Mouse (Mus musculus) kidney, embryonic 14.5 days (tissue): ENCODE measurements around the gene Arnt. TPM values are rescaled to one million over a fixed set of nuclear protein-coding genes. Genes with fewer than 3 reads are reported as not detected.
"Not testable (repeated sequence)": the region's sequence is repeated elsewhere in the genome, so short reads cannot be mapped to it uniquely, and the experiment has no call there.

Experiments used
- ATAC-seq: fragments of 200-750 bp; cut with Nextera tagmentation; 2 replicates; pipeline ENCODE4 v1.8.0; 2017; ENCODE audit warnings: moderate number of reproducible peaks, mild to moderate bottlenecking, moderate TSS enrichment, moderate library complexity; ENCODE audit not compliant: low FRiP score, low TSS enrichment
- H3K27ac ChIP-seq: fragments of 300-500 bp; sonication (generic); 2 replicates; pipeline ENCODE4 v1.5.1; 2014; ENCODE audit warnings: low read depth, mild to moderate bottlenecking, low read length, moderate library complexity, mixed read lengths
- H3K27me3 ChIP-seq: fragments of 300-500 bp; sonication (generic); 2 replicates; pipeline ENCODE4 v1.6.1; 2014; ENCODE audit warnings: mild to moderate bottlenecking, low read length; ENCODE audit not compliant: control insufficient read depth, insufficient read depth
- H3K36me3 ChIP-seq: fragments of 300-500 bp; sonication (generic); 2 replicates; pipeline ENCODE4 v1.6.1; 2014; ENCODE audit warnings: low read length, mixed read lengths; ENCODE audit not compliant: control insufficient read depth, insufficient read depth
- H3K4me1 ChIP-seq: fragments of 300-500 bp; sonication (generic); 2 replicates; pipeline ENCODE4 v1.6.1; 2014; ENCODE audit warnings: low read length, mixed read lengths; ENCODE audit not compliant: control insufficient read depth, insufficient read depth
- H3K4me2 ChIP-seq: fragments of 300-500 bp; sonication (generic); replicated peaks from 2 replicates; pipeline ENCODE4 v1.6.1; 2014; ENCODE audit warnings: low read depth, mild to moderate bottlenecking, low read length
- H3K4me3 ChIP-seq: fragments of 300-500 bp; sonication (generic); 2 replicates; pipeline ENCODE4 v1.5.1; 2014; ENCODE audit warnings: mild to moderate bottlenecking, low read length
- H3K9ac ChIP-seq: fragments of 300-500 bp; sonication (generic); 2 replicates; pipeline ENCODE4 v1.6.1; 2014; ENCODE audit warnings: low read depth, mild to moderate bottlenecking, low read length, moderate library complexity
- H3K9me3 ChIP-seq: fragments of 300-500 bp; sonication (generic); 2 replicates; pipeline ENCODE4 v1.6.1; 2016; ENCODE audit warnings: low read length; ENCODE audit not compliant: control insufficient read depth
- WGBS: fragments of 180-500 bp; shearing (Covaris S2); extraction: QIAGEN DNeasy Blood & Tissue Kit; methylation state at CpG from one replicate; pipeline ENCODE4 v1.1.7; 2014; 5-methylcytosine and 5-hydroxymethylcytosine counted together
- polyA plus RNA-seq: library from polyadenylated mRNA; unstranded; fragments of >200 nt; fragmentation: Nextera tagmentation; extraction: Ambion mirVana; gene quantifications from 2 replicates; pipeline ENCODE4 v1.2.1, GENCODE M21; 2014

The Arnt gene
- 15.6 and 35.4 TPM in 2 replicates for polyA plus RNA-seq

DNA sequence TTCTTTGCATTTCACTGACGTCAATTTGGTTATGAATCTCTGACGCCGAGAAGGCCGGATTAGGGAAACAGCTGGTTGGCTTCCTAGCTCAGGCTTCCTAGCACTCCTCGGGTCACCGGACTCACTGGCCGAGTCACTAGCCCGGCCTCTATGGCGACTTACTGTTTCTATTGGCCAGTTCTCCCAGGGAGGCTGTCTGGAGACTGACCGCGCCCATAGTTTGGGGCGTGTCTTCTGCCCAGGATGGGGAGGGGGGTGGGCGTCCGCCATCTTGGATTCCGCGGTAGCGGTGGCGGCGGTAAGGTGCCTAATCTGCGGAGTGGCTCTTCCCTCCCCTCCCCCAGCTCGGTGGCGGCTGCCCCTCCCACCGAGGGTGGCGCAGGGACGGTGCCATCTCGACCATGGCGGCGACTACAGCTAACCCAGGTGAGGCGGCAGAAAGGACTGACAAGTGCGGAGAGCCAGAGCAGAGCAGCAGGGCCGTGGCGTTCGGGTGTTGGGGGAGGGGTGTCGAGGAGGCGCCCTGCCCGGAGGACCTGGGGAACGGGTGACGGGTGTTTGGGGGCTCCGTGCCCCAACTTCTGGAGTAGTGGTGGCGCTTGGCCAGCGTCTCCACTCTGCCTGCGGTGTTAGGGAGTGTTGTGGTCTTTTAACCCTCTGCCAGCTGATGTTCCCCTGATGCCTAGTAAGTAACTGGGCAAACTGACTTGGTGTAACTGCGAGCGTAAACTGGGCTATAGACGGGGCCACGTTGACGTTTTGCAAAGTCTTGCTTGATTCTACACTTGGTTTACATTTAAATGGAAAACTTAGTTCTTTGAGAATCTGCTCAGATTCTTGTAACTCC lies at the start of gene Arnt:
Arnt (plus strand) TSS at position 253 of the 847 bp plus-strand sequence.
- peak; percentile 100 for ATAC-seq

DNA sequence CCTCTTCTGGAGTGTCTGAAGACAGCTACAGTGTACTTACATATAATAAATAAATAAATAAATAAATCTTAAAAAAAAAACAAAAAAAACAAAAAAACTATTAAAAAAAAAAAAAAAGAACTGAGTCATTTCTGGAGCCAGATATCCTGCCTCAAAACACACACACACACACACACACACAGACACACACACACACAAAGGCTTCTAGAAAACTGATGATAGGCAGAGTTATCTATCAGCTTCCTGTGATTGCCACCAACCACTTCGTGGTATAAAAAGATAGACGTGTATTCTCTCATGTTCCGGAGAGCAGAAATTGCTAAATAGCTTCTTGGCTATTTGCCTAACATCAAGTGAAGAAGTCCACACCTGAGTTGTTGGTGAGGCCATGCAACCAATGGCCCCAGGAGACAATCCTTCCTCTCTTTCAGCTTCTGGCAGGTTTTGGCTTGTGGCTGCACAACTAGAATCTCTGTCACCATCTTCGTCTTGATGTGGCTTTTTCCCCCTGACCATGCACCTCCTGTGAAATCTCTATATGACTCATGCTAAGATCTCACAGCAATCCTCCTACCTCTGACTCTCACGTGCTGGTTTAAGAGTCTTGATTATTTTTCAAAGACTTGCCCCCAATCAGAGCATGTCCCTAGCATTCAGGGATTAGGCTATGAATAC lies 48.6 kb upstream of the Arnt start:
- H3K27ac ChIP-seq, result no peak overlapping the region
- H3K27me3 ChIP-seq, result no peaks in the 10 kb centered on the region
- H3K4me1 ChIP-seq, result no peaks in the 10 kb centered on the region
- 89% methylated on average over 5 of the region's 5 CpGs for WGBS
- H3K4me3 ChIP-seq, result no peak overlapping the region
- no peak for ATAC-seq
- no peak overlapping the region for H3K4me2 ChIP-seq
- H3K9me3 ChIP-seq, result no peaks in the 10 kb centered on the region
- H3K36me3 ChIP-seq, result no peaks in the 10 kb centered on the region
- H3K9ac ChIP-seq, result no peak overlapping the region

More for the DNA sequence above, at the start of gene Arnt:
- H3K9me3 ChIP-seq, result no peaks in the 10 kb centered on the region
- H3K4me2 ChIP-seq, result peak within 1 kb of the TSS; percentile 78
- under 1% methylated on average over 47 of the region's 47 CpGs for WGBS
- peak within 1 kb of the TSS; percentile 81 for H3K9ac ChIP-seq
- H3K27ac ChIP-seq, result peak within 1 kb of the TSS; percentile 71
- peaks cover 7% of the 10 kb centered on the region; the same call in 1 of the 2 replicates for H3K4me1 ChIP-seq
- H3K4me3 ChIP-seq, result peak within 1 kb of the TSS; percentile 91
- peaks cover 5% of the 10 kb centered on the region; the same call in 1 of the 2 replicates for H3K36me3 ChIP-seq
- H3K27me3 ChIP-seq, result no peaks in the 10 kb centered on the region

DNA sequence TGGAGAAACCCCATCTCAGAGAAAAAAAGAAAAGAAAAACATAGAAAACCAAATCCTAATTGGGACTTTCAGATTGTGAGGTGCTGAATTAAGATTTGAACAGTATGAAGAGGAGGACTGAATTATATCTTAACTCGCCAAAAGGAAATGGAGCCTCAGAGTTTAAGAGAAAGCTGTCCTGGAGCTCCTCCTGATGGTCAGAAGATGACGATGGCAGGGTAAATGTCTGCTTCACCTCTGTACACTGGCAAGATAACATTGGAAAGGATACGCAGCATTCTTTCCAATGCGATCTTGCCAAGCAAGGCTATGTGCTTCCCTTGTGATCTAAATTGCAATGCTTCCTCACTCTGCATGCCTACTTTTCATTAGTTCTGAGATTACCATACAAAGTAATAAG lies 39.8 kb upstream of the Arnt start:
- Histone ChIP-seq H3K4me3 (no peak overlapping the region), H3K27me3 (no peaks in the 10 kb centered on the region), H3K4me1 (no peaks in the 10 kb centered on the region), H3K36me3 (no peaks in the 10 kb centered on the region), H3K9me3 (peaks cover 6% of the 10 kb centered on the region), H3K4me2 (no peak overlapping the region), H3K9ac (no peak overlapping the region), H3K27ac (no peak overlapping the region)
- 87% methylated on average over 4 of the region's 4 CpGs for WGBS
- ATAC-seq, result no peak

DNA sequence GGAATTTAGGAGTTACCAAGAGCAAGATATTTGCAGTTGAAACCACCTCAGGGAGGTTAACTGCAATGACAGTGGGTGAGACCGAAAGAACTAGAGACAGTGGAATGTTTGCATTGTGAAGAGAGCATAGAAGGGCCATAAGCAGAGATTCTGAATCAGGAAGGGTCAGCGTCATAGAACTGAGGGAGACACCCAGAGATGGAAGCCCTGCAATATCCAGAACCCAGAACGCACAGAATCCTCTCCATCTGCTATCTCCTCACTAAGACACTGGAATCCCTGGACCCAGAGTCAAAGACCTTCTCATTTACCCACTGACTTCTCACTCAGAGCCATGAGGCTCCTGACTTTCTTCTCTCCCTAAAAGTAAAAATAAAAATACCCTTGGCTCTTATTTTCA lies 31.4 kb upstream of the Arnt start, which contains the start of gene 4930558C23Rik:
4930558C23Rik (minus strand) TSS at position 101 of the 400 bp plus-strand sequence.
- Histone ChIP-seq H3K4me3 (no peak within 1 kb of the TSS), H3K27me3 (no peaks in the 10 kb centered on the region), H3K4me1 (no peaks in the 10 kb centered on the region), H3K27ac (no peak within 1 kb of the TSS), H3K9me3 (no peaks in the 10 kb centered on the region), H3K4me2 (no peak within 1 kb of the TSS), H3K36me3 (no peaks in the 10 kb centered on the region), H3K9ac (no peak within 1 kb of the TSS)
- no peak for ATAC-seq
- WGBS, result 95% methylated on average over 3 of the region's 3 CpGs

DNA sequence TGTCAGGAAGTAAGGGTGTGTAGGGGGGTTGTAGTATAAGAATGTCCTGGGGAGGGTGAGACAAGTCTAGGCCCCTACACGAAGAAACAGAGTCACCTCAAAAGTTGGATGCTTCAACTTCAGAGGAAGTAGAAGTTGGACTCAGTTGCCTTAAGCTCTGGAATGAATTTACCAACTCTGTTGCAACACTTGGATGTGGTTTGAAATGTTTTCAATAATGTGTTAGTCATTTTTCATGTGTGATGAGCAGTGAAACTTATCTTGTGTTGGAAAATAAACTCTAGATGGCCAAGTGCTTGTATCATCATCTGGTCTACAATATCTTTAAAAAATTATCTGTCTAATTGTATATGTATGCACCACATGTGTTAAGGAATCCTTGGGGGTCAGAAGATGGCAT lies 26.5 kb upstream of the Arnt start:
- Histone ChIP-seq H3K36me3 (no peaks in the 10 kb centered on the region), H3K4me1 (no peaks in the 10 kb centered on the region), H3K27me3 (no peaks in the 10 kb centered on the region), H3K9ac (no peak overlapping the region), H3K9me3 (no peaks in the 10 kb centered on the region), H3K27ac (no peak overlapping the region), H3K4me2 (no peak overlapping the region), H3K4me3 (no peak overlapping the region)
- WGBS, result 87% methylated on average over 1 of the region's 1 CpGs
- no peak for ATAC-seq

DNA sequence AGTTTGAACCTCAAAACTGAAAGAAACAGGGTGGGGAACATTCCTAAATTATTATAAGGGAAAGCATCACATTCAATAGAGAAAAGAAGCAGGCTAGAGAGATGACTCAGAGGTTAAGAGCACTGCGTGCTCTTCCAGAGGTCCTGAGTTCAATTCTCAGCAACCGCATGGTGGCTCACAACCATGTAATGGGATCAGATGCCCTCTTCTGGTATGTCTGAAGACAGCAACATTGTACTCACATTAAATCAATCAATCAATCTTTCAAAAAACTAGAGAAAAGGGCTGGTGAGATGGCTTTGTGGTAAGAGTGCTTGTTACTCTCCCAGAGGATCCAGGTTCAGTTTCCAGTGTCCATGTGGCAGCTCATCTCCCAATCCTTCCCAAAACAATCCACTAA lies 25.3 kb upstream of the Arnt start:
- H3K27me3 ChIP-seq, result no peaks in the 10 kb centered on the region
- H3K4me2 ChIP-seq, result no peak overlapping the region
- H3K9me3 ChIP-seq, result no peaks in the 10 kb centered on the region
- no peaks in the 10 kb centered on the region for H3K36me3 ChIP-seq
- no peak overlapping the region for H3K4me3 ChIP-seq
- H3K27ac ChIP-seq, result no peak overlapping the region
- no peaks in the 10 kb centered on the region for H3K4me1 ChIP-seq
- H3K9ac ChIP-seq, result no peak overlapping the region
- 89% methylated on average over 2 of the region's 2 CpGs for WGBS
- no peak for ATAC-seq

DNA sequence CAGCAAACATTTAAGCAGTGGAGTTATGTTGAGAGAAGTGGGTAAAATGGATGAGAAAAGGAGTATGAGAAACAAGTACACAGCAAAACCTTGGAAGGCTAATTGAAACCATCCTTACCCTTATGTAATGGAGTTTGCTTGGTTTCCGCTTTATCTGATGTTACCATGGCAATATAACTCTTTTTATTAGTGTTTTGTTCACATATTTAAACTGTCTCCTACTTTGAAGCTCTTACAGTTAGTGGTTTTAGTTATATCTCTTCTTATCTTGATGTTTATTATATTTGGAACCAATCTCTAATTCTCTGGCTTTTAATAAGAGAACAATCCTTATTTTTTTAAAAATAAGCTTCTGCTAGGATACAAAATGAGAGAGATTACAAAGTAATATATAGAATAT lies 21.9 kb upstream of the Arnt start:
- no peaks in the 10 kb centered on the region for H3K27me3 ChIP-seq
- no peak overlapping the region for H3K4me2 ChIP-seq
- H3K36me3 ChIP-seq, result no peaks in the 10 kb centered on the region
- H3K9ac ChIP-seq, result no peak overlapping the region
- no peak for ATAC-seq
- H3K27ac ChIP-seq, result no peak overlapping the region
- peaks cover 4% of the 10 kb centered on the region; the same call in 1 of the 2 replicates for H3K9me3 ChIP-seq
- no peak overlapping the region for H3K4me3 ChIP-seq
- H3K4me1 ChIP-seq, result no peaks in the 10 kb centered on the region
- 81% methylated on average over 1 of the region's 1 CpGs for WGBS

DNA sequence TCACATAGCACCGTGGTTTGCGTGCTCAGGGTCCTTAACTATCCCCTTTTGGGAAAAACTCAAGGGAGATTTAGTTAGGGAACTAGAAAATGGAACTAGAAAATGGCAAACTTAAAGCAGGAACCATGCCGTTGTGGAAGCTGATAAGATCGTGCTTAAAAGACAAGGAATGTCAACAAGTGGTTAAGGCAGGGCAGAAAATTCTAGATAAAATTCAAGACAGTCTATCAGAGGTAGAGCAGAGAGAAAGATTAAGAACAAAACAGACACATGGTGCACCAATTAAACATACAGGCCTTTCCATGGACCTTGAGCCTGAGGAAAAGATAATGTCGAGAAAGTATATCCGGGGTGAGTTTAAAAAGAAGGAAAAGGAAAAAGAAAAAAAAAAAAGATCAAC lies 16.3 kb upstream of the Arnt start:
- no peaks in the 10 kb centered on the region for H3K4me1 ChIP-seq
- H3K36me3 ChIP-seq, result no peaks in the 10 kb centered on the region
- H3K4me3 ChIP-seq, result no peak overlapping the region
- H3K27ac ChIP-seq, result no peak overlapping the region
- H3K4me2 ChIP-seq, result no peak overlapping the region
- H3K9me3 ChIP-seq, result peaks cover 15% of the 10 kb centered on the region; the same call in 1 of the 2 replicates
- ATAC-seq, result no peak
- no peaks in the 10 kb centered on the region for H3K27me3 ChIP-seq
- H3K9ac ChIP-seq, result no peak overlapping the region
- WGBS, result 92% methylated on average over 6 of the region's 6 CpGs

DNA sequence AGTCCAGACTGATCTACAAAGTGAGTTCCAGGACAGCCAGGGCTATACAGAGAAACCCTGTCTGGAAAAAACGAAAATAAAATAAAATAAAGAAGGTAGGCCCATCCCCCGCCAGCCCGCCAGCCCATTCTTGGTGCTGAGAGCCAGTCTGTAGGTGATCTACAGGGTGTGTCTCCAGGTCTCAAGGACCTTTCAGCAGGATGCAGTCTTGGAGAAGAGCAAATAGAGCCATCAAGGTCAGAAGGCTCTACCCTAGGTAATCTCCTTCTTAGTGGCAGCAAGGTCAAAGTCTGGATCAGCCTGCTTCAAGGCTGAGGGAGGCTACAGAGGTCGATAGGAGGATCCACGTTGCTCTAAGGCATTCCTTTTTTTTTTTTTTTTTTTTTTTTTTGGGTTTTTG lies 7.7 kb upstream of the Arnt start:
- not testable (repeated sequence) for H3K27me3 ChIP-seq, ATAC-seq, H3K4me2 ChIP-seq, H3K36me3 ChIP-seq, H3K9ac ChIP-seq, H3K9me3 ChIP-seq, H3K4me3 ChIP-seq, H3K4me1 ChIP-seq, H3K27ac ChIP-seq
- 90% methylated on average over 5 of the region's 5 CpGs for WGBS
